Mouse (Mus musculus): ENCODE measurements around the gene Enthd1. TPM values are rescaled to one million over a fixed set of nuclear protein-coding genes. Genes with fewer than 3 reads are reported as not detected.
A peak's percentile ranks its signal among the peaks of the same experiment; 100 is the strongest.

The Enthd1 gene
- polyA plus RNA-seq, 1 experiment from 2014 or later = not detected

DNA sequence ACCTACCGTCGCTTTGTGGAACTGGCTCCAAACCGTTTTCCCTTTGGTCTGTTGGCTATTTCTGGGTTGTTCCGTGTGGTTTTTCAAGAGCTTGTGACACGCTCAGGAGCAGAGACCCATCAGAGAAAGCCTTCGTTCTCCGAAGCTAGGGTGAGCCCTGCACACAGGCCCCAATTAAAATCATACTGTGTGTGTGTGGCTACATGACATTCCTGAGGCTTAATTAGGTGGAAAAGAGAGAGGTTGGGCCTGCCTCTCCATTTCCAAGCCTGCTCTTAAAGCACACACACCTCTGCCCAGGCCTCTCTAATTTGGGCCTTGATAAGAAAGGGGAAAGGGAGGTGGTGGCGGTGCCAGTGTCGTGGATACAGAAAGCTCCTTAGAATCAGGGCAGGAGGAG is 126.5 kb downstream of the Enthd1 start:
- Histone ChIP-seq H3K27me3 (ENCODE audit: control insufficient read depth, insufficient read depth, low read length) (no peaks in the 10 kb centered on the region), H3K4me2 (ENCODE audit: low read depth, low read length, severe bottlenecking) (peak overlapping the region; percentile 2; the same call in 1 of the 2 replicates), H3K27ac (ENCODE audit: low read depth, low read length) (peak overlapping the region; percentile 46; the same call in 1 of the 2 replicates), H3K9ac (ENCODE audit: low read length) (peak overlapping the region; percentile 32; the same call in 1 of the 2 replicates), H3K9me3 (ENCODE audit: control insufficient read depth, low read length) (no peaks in the 10 kb centered on the region), H3K36me3 (ENCODE audit: control insufficient read depth, insufficient read depth, low read length) (no peaks in the 10 kb centered on the region), H3K4me3 (ENCODE audit: low read depth, low read length) (no peak overlapping the region), H3K4me1 (replicated peaks; ENCODE audit: control insufficient read depth, insufficient read depth, low read length) (peaks cover 17% of the 10 kb centered on the region)
- ATAC-seq (replicated peaks; ENCODE audit: low FRiP score) (peak; percentile 77; the same call in 1 of the 2 replicates), DNase-seq (ENCODE audit: low spot score) (peak; percentile 65)
- 39% methylated on average over 9 of the region's 9 CpGs for WGBS

DNA sequence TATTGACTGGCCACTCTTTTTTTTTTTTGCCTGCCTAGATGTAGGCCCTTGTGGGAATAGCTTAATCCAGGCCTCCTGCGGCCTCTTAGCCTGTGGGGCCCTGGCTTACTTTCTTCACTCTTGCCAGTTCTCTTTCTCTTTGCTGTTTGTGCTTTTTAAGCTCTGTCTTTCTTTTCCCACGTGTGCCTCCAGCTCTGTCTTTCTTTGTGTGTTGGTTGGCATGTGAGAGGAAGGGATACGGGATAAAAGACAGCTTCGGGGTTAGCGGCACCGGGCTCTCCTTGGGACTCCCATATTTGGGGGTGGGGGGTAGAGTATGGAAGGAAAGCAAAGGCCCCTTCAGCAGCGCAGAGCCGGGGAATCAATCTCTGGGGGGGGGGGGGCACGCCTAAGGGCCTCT is 127.0 kb downstream of the Enthd1 start:
- Histone ChIP-seq H3K27ac (ENCODE audit: low read depth, low read length) (peak overlapping the region; percentile 41; the same call in 1 of the 2 replicates), H3K36me3 (ENCODE audit: control insufficient read depth, insufficient read depth, low read length) (no peaks in the 10 kb centered on the region), H3K4me2 (ENCODE audit: low read depth, low read length, severe bottlenecking) (no peak overlapping the region; the same call in 1 of the 2 replicates), H3K27me3 (ENCODE audit: control insufficient read depth, insufficient read depth, low read length) (no peaks in the 10 kb centered on the region), H3K4me1 (replicated peaks; ENCODE audit: control insufficient read depth, insufficient read depth, low read length) (peaks cover 17% of the 10 kb centered on the region), H3K9me3 (ENCODE audit: control insufficient read depth, low read length) (no peaks in the 10 kb centered on the region), H3K4me3 (ENCODE audit: low read depth, low read length) (no peak overlapping the region), H3K9ac (ENCODE audit: low read length) (peak overlapping the region; percentile 32; the same call in 1 of the 2 replicates)
- DNase-seq (ENCODE audit: low spot score) (peak; percentile 53), ATAC-seq (replicated peaks; ENCODE audit: low FRiP score) (no peak)
- 33% methylated on average over 9 of the region's 9 CpGs for WGBS

DNA sequence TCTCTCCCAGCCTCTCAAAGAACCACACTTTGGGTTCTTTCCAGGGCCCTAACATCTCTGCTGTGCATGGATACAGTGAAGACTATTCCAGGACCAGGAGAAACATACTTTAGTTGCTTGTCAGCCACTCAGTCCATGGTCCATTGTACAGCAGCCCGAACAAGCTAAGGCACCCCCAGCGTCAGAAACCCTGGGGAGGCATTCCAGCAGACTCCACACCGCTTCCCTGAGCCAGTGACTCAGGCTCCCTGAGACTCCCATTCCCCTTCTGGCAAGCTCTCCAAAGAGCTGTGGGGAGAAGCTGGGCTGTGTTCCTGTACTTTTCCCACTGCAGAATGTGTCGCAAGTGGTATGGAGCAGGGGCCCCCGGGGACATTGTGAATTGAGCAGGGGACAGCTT is 128.0 kb downstream of the Enthd1 start:
- ATAC-seq (replicated peaks; ENCODE audit: low FRiP score) (no peak), DNase-seq (ENCODE audit: low spot score) (no peak)
- Histone ChIP-seq H3K4me2 (ENCODE audit: low read depth, low read length, severe bottlenecking) (no peak overlapping the region), H3K4me1 (replicated peaks; ENCODE audit: control insufficient read depth, insufficient read depth, low read length) (peaks cover 17% of the 10 kb centered on the region), H3K27ac (ENCODE audit: low read depth, low read length) (no peak overlapping the region), H3K36me3 (ENCODE audit: control insufficient read depth, insufficient read depth, low read length) (no peaks in the 10 kb centered on the region), H3K27me3 (ENCODE audit: control insufficient read depth, insufficient read depth, low read length) (no peaks in the 10 kb centered on the region), H3K9me3 (ENCODE audit: control insufficient read depth, low read length) (no peaks in the 10 kb centered on the region), H3K4me3 (ENCODE audit: low read depth, low read length) (no peak overlapping the region), H3K9ac (ENCODE audit: low read length) (no peak overlapping the region)
- WGBS = 82% methylated on average over 5 of the region's 5 CpGs

DNA sequence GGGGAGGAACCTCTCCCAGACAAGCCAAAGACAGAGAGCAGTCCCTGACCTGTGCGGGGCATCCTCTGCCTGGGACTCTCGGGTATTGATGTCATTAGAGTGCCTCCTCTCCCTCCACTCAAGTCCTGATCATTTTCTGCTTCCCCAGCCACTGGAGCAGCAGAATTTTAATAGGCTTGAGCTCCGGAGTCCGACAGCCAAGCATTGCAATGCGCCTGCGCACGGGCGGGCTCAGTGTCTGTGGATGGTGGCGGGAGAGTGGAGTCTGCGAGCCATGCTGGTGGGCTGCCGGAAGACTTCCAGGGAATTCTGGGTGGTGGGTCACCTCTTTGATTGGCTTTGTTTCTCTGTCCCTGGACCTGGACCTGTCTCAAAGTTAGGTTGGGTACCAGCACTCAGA is 134.6 kb downstream of the Enthd1 start:
- Histone ChIP-seq H3K4me1 (replicated peaks; ENCODE audit: control insufficient read depth, insufficient read depth, low read length) (no peaks in the 10 kb centered on the region), H3K4me3 (ENCODE audit: low read depth, low read length) (no peak overlapping the region), H3K36me3 (ENCODE audit: control insufficient read depth, insufficient read depth, low read length) (no peaks in the 10 kb centered on the region), H3K9me3 (ENCODE audit: control insufficient read depth, low read length) (no peaks in the 10 kb centered on the region), H3K27me3 (ENCODE audit: control insufficient read depth, insufficient read depth, low read length) (no peaks in the 10 kb centered on the region), H3K9ac (ENCODE audit: low read length) (no peak overlapping the region), H3K27ac (ENCODE audit: low read depth, low read length) (no peak overlapping the region), H3K4me2 (ENCODE audit: low read depth, low read length, severe bottlenecking) (no peak overlapping the region)
- 77% methylated on average over 11 of the region's 11 CpGs for WGBS
- DNase-seq (ENCODE audit: low spot score) (no peak), ATAC-seq (replicated peaks; ENCODE audit: low FRiP score) (no peak)

DNA sequence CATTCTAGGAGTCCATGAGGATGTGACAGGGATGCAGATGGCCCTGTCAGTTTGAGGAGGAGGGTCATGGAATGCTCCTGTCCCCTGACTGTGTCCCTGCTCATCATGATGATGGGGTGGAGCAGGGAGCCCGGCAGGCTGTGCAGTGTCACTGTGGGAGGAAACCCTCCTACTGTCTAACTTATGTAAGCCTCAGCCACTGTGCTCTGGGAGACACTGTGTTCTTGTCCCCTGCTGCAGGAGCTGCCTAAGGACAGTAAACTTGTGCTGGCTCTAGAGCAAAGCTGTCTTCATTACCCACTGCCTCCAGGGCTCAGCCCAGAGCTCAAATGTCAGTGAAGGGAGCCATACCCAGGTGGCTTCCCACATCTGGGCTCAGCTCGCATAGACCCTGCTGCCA is 146.8 kb downstream of the Enthd1 start:
- 69% methylated on average over 2 of the region's 2 CpGs for WGBS
- no peak overlapping the region for H3K27ac ChIP-seq (ENCODE audit: low read depth, low read length)
- 0 out of 2 replicates have a peak, but pooled peaks cover 2% of the 10 kb centered on the region for H3K4me1 ChIP-seq (replicated peaks; ENCODE audit: control insufficient read depth, insufficient read depth, low read length)
- no peaks in the 10 kb centered on the region for H3K9me3 ChIP-seq (ENCODE audit: control insufficient read depth, low read length)
- ATAC-seq (replicated peaks; ENCODE audit: low FRiP score) (no peak), DNase-seq (ENCODE audit: low spot score) (no peak)
- H3K4me2 ChIP-seq (ENCODE audit: low read depth, low read length, severe bottlenecking) = no peak overlapping the region
- no peaks in the 10 kb centered on the region for H3K27me3 ChIP-seq (ENCODE audit: control insufficient read depth, insufficient read depth, low read length)
- no peaks in the 10 kb centered on the region for H3K36me3 ChIP-seq (ENCODE audit: control insufficient read depth, insufficient read depth, low read length)
- H3K4me3 ChIP-seq (ENCODE audit: low read depth, low read length) = no peak overlapping the region
- no peak overlapping the region for H3K9ac ChIP-seq (ENCODE audit: low read length)

DNA sequence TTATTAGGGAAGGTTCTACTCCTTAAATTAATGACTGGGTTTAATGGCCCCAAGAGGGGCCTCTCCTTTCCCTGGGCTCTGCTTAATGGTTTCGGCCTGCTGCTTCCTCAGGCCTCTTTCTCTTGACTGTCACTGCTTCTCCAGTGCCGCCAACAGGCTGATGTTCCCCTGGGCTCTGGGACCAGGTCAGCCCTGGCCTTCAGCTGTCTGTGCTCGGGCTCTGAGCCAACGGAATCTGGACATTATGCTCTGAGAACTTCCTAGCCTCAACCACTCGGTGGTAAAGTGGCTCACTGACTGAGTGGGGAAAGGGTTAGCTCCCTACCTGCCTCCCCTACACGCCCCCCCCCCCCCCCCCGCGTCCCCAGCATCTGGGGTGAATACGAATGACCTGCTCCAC is 147.9 kb downstream of the Enthd1 start:
- no peak overlapping the region for H3K9ac ChIP-seq (ENCODE audit: low read length)
- H3K36me3 ChIP-seq (ENCODE audit: control insufficient read depth, insufficient read depth, low read length) = no peaks in the 10 kb centered on the region
- H3K27me3 ChIP-seq (ENCODE audit: control insufficient read depth, insufficient read depth, low read length) = no peaks in the 10 kb centered on the region
- no peak overlapping the region for H3K4me2 ChIP-seq (ENCODE audit: low read depth, low read length, severe bottlenecking)
- ATAC-seq (replicated peaks; ENCODE audit: low FRiP score) (no peak), DNase-seq (ENCODE audit: low spot score) (no peak)
- H3K27ac ChIP-seq (ENCODE audit: low read depth, low read length) = no peak overlapping the region
- no peak overlapping the region for H3K4me3 ChIP-seq (ENCODE audit: low read depth, low read length)
- 0 out of 2 replicates have a peak, but pooled peaks cover 2% of the 10 kb centered on the region for H3K4me1 ChIP-seq (replicated peaks; ENCODE audit: control insufficient read depth, insufficient read depth, low read length)
- H3K9me3 ChIP-seq (ENCODE audit: control insufficient read depth, low read length) = no peaks in the 10 kb centered on the region
- WGBS = 66% methylated on average over 9 of the region's 9 CpGs

DNA sequence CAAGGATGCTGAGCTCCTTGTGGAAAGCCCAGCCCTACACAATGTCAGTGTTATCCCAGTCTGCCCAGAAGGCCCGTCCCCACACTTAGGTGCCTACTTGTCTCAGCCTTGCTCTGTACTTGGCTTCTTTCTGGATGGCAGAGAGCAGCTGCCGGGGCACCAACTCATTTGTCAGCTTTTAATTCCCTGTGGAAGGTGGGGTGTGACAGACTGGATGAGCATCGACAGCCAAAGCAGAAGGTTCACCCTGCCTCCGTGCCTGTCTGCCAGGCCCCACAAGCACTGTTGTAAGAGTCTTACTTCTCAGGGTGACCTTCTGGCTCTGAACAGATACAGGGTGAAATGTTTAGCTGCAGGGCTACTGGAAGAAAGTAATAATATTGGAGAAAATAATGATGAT is 149.8 kb downstream of the Enthd1 start:
- H3K36me3 ChIP-seq (ENCODE audit: control insufficient read depth, insufficient read depth, low read length) = no peaks in the 10 kb centered on the region
- no peak overlapping the region for H3K4me2 ChIP-seq (ENCODE audit: low read depth, low read length, severe bottlenecking)
- no peak overlapping the region for H3K27ac ChIP-seq (ENCODE audit: low read depth, low read length)
- ATAC-seq (replicated peaks; ENCODE audit: low FRiP score) (no peak), DNase-seq (ENCODE audit: low spot score) (no peak)
- WGBS = 82% methylated on average over 4 of the region's 4 CpGs
- no peaks in the 10 kb centered on the region for H3K9me3 ChIP-seq (ENCODE audit: control insufficient read depth, low read length)
- H3K4me3 ChIP-seq (ENCODE audit: low read depth, low read length) = no peak overlapping the region
- no peak overlapping the region for H3K9ac ChIP-seq (ENCODE audit: low read length)
- 0 out of 2 replicates have a peak, but pooled peaks cover 2% of the 10 kb centered on the region for H3K4me1 ChIP-seq (replicated peaks; ENCODE audit: control insufficient read depth, insufficient read depth, low read length)
- H3K27me3 ChIP-seq (ENCODE audit: control insufficient read depth, insufficient read depth, low read length) = no peaks in the 10 kb centered on the region

DNA sequence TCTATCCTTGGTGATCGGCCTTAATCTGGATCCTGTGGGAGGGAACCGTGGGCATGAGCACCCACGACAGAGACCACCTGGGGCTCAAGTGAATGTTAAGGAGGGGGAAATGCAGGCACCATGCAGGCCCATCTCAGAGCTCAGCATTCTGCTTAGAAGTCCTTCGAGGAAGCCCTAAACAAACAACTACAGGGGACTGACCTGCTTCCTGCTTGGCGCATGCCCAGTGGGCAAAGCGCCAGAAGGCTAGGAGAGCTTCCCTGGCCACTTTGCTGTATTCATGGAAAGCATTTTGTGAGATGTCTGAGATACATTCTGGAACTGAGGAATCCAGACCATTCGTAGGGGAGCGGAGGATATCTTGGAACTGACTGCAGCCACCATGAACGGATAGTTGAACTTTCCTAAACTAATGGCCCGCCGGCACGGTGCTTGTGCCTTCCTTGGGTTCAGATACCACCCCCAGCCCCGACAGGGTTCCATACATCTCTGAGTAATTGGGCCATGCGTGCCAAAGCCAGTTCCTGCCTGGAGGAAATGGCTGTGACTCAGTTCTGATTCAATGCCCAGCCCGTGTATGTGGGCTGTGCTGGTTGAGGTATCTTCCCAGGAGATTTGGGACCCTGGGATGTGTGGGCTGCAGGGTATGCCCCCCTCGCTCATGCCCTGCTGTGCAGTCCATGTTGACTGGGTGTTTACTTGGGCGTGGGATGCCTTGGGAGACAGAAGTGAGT is 150.8 kb downstream of the Enthd1 start:
- WGBS = 89% methylated on average over 17 of the region's 17 CpGs
- ATAC-seq (replicated peaks; ENCODE audit: low FRiP score) = no peak
- no peak overlapping the region for H3K9ac ChIP-seq (ENCODE audit: low read length)
- H3K4me2 ChIP-seq (ENCODE audit: low read depth, low read length, severe bottlenecking) = no peak overlapping the region
- no peak overlapping the region for H3K4me3 ChIP-seq (ENCODE audit: low read depth, low read length)
- no peaks in the 10 kb centered on the region for H3K27me3 ChIP-seq (ENCODE audit: control insufficient read depth, insufficient read depth, low read length)
- DNase-seq (ENCODE audit: low spot score) = no peak
- H3K4me1 ChIP-seq (replicated peaks; ENCODE audit: control insufficient read depth, insufficient read depth, low read length) = 0 out of 2 replicates have a peak, but pooled peaks cover 2% of the 10 kb centered on the region
- H3K27ac ChIP-seq (ENCODE audit: low read depth, low read length) = no peak overlapping the region
- H3K9me3 ChIP-seq (ENCODE audit: control insufficient read depth, low read length) = no peaks in the 10 kb centered on the region
- no peaks in the 10 kb centered on the region for H3K36me3 ChIP-seq (ENCODE audit: control insufficient read depth, insufficient read depth, low read length)

DNA sequence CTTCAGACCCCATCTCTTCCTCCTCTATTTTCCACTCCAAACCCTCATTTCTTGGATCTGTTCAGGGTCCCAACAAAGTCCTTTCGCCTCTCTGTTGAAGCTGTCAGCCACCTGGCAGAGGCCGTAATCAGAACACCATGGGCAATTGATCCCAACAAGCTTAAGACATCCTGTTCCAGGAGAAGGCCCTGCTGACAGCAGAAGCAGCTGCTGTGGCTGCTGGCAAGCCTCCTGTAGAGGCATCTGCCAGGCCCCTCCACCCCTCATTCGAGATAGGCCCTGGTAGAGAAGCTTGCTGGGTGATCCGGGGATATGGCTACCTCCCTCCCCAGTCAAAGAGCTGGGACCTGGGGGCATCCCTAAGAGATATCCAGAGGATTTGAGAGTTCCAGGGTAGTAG is 151.9 kb downstream of the Enthd1 start:
- no peak overlapping the region for H3K4me2 ChIP-seq (ENCODE audit: low read depth, low read length, severe bottlenecking)
- H3K9ac ChIP-seq (ENCODE audit: low read length) = no peak overlapping the region
- no peaks in the 10 kb centered on the region for H3K36me3 ChIP-seq (ENCODE audit: control insufficient read depth, insufficient read depth, low read length)
- ATAC-seq (replicated peaks; ENCODE audit: low FRiP score) (no peak), DNase-seq (ENCODE audit: low spot score) (no peak)
- no peak overlapping the region for H3K27ac ChIP-seq (ENCODE audit: low read depth, low read length)
- H3K9me3 ChIP-seq (ENCODE audit: control insufficient read depth, low read length) = no peaks in the 10 kb centered on the region
- H3K4me3 ChIP-seq (ENCODE audit: low read depth, low read length) = no peak overlapping the region
- H3K4me1 ChIP-seq (replicated peaks; ENCODE audit: control insufficient read depth, insufficient read depth, low read length) = 0 out of 2 replicates have a peak, but pooled peaks cover 2% of the 10 kb centered on the region
- no peaks in the 10 kb centered on the region for H3K27me3 ChIP-seq (ENCODE audit: control insufficient read depth, insufficient read depth, low read length)
- 92% methylated on average over 4 of the region's 4 CpGs for WGBS

All from forebrain, embryonic 11.5 days (tissue).